Mouse (Mus musculus): ENCODE data around the gene Rpl36-ps4.

DNA sequence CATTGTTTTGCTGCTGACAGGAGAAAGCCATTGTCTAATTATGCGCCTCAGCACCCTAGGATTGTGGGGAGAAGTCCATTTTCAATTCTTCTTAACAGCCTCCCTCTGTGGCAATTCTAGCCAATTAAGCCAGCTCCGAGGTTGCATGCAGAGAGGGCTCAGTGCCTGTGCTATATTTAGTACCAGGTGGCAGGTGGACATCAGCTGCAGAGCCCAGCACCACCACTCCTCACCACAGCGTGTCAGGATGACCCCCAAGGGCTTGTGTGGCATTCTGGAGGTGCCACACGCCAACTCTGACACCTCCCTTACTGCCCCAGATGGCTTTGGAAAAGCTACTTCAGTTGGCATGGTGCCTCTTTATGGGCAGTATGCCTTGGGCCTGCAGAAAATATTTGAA lies 48.5 kb upstream of the Rpl36-ps4 start:
- no peak for TF ChIP-seq CTCF (IDR thresholded peaks at IDR 0.05; ENCODE audit: insufficient read depth, low read depth, low read length)
- no peak for TF ChIP-seq POLR2A (IDR thresholded peaks at IDR 0.05; ENCODE audit: insufficient read depth, low read depth, low read length)
